8 mouse cellular contexts compared by ENCODE assay signal in genomic region chr6:29434911-29435691, GRCm38 (mm10). TPM values are rescaled to one million over a fixed set of nuclear protein-coding genes. Genes with fewer than 3 reads are reported as not detected.
DNase-seq lines count a peak whose midpoint lies in the region; ATAC-seq and TF ChIP-seq lines count a peak whose summit lies in the region.
"Had no signal": no experiment of that assay in that cellular context is flagged by ENCODE, and none has a peak within 500 bp of the region (broad histone marks: within the 10 kb centered on the region; RNA-seq: fewer than 3 reads in every experiment).

No protein-coding gene starts in this region.

- 4% methylated on average over 11 of the region's 13 CpGs for WGBS in intestine, embryonic 14.5 days
- WGBS in neural tube, embryonic 14.5 days, result 6% methylated on average over 11 of the region's 13 CpGs

- H3K9ac ChIP-seq in intestine, embryonic 14.5 days (ENCODE audit: low read length), result peak overlapping the region; percentile 72
- H3K9ac ChIP-seq in neural tube, embryonic 14.5 days (replicated peaks; ENCODE audit: low read depth, low read length), result peak overlapping the region; percentile 8; the same call in 1 of the 2 replicates

- TF ChIP-seq CTCF in G1E (IDR thresholded peaks at IDR 0.05; ENCODE audit: low read depth, low read length), result no peak

- peak overlapping the region; percentile 55; the same call in 1 of the 2 replicates for H3K4me3 ChIP-seq in G1E (ENCODE audit: low read depth, low read length)
- peak overlapping the region; percentile 62 for H3K4me3 ChIP-seq in intestine, embryonic 14.5 days (ENCODE audit: low read depth, low read length)
- H3K4me3 ChIP-seq in neural tube, embryonic 14.5 days (ENCODE audit: low read depth, low read length), result peak overlapping the region; percentile 36
- H3K4me3 ChIP-seq: erythroblast, embryonic 14.5 days had no signal

- H3K4me1 ChIP-seq in G1E (ENCODE audit: insufficient read depth, low read depth, low read length), result peaks cover 71% of the 10 kb centered on the region
- H3K4me1 ChIP-seq in intestine, embryonic 14.5 days (replicated peaks; ENCODE audit: control insufficient read depth, insufficient read depth, low read length), result peaks cover 25% of the 10 kb centered on the region
- peaks cover 11% of the 10 kb centered on the region; the same call in 1 of the 2 replicates for H3K4me1 ChIP-seq in neural tube, embryonic 14.5 days (ENCODE audit: control insufficient read depth, insufficient read depth, low read length)

- peak; percentile 60; the same call in 1 of the 2 replicates for ATAC-seq in G1E (ENCODE audit: extremely low read depth, insufficient number of reproducible peaks, low FRiP score, poor library complexity, severe bottlenecking)
- ATAC-seq in intestine, embryonic 14.5 days (replicated peaks; ENCODE audit: low FRiP score, low TSS enrichment, low read depth), result peak; percentile 67
- peak; percentile 65 for ATAC-seq in neural tube, embryonic 14.5 days (ENCODE audit: low read depth)

- peak overlapping the region; percentile 90 for H3K27ac ChIP-seq in intestine, embryonic 14.5 days (ENCODE audit: low read depth)
- peak overlapping the region; percentile 40 for H3K27ac ChIP-seq in neural tube, embryonic 14.5 days (ENCODE audit: low read depth, low read length)

- DNase-seq in G1E (ENCODE audit: low spot score) (peak; percentile 78), adipocyte (ENCODE audit: low spot score) (peak; percentile 36)
- DNase-seq in gastrocnemius, postnatal 25 days, result peak; percentile 79
- DNase-seq in intestine, embryonic 14.5 days (ENCODE audit: low spot score), result peak; percentile 78
- DNase-seq in spleen, postnatal 36 days (ENCODE audit: low spot score in 2 of 2), result no peak
- no peak for DNase-seq in T-cell, adult 2 months (ENCODE audit: low spot score)

- H3K27me3 ChIP-seq in G1E (ENCODE audit: insufficient read depth, low read length), result peaks cover 74% of the 10 kb centered on the region
- peaks cover 3% of the 10 kb centered on the region; the same call in 1 of the 2 replicates for H3K27me3 ChIP-seq in intestine, embryonic 14.5 days (replicated peaks; ENCODE audit: control insufficient read depth, insufficient read depth, low read length)
- H3K27me3 ChIP-seq in neural tube, embryonic 14.5 days (ENCODE audit: control insufficient read depth, insufficient read depth, low read length), result peaks cover 18% of the 10 kb centered on the region

- H3K4me2 ChIP-seq in intestine, embryonic 14.5 days (ENCODE audit: low read length), result peak overlapping the region; percentile 74
- H3K4me2 ChIP-seq in neural tube, embryonic 14.5 days (ENCODE audit: low read depth, low read length), result peak overlapping the region; percentile 70

- no peaks in the 10 kb centered on the region for H3K36me3 ChIP-seq in G1E (replicated peaks)
- H3K36me3 ChIP-seq in intestine, embryonic 14.5 days (ENCODE audit: control insufficient read depth, insufficient read depth, low read length), result peaks cover 12% of the 10 kb centered on the region
- H3K36me3 ChIP-seq in neural tube, embryonic 14.5 days (ENCODE audit: control insufficient read depth, insufficient read depth, low read length), result no peaks in the 10 kb centered on the region

- peaks cover 5% of the 10 kb centered on the region for H3K9me3 ChIP-seq in G1E (replicated peaks)
- no peaks in the 10 kb centered on the region for H3K9me3 ChIP-seq in intestine, embryonic 14.5 days (ENCODE audit: control insufficient read depth, low read length)
- H3K9me3 ChIP-seq in neural tube, embryonic 14.5 days (ENCODE audit: control insufficient read depth, low read length), result no peaks in the 10 kb centered on the region

RNA-seq across cellular contexts. Expression of gene Flnc, which starts 2.0 kb away (rescaled TPM):
- total RNA-seq in G1E (2014; fragmentation: Nextera tagmentation) (0.15 and 0.24 TPM in 2 replicates), G1E (2017) (0.11 and 0.17 TPM in 2 replicates)
- polyA plus RNA-seq in G1E (2012), result 0.36 and 0.51 TPM in 2 replicates
- total RNA-seq in gastrocnemius, postnatal 25 days (2021), result 100 to 1,000 TPM; 420 to 954 TPM
- polyA plus RNA-seq in intestine, embryonic 14.5 days (2014; fragmentation: Nextera tagmentation; extraction: Ambion mirVana), result 14.7 and 15.8 TPM in 2 replicates
- 4.9 and 5.0 TPM in 2 replicates for polyA plus RNA-seq in neural tube, embryonic 14.5 days (2014; fragmentation: Nextera tagmentation; extraction: Ambion mirVana)
- polyA plus RNA-seq: erythroblast, embryonic 14.5 days had no signal

RNA-seq across cellular contexts. Expression of gene Atp6v1f, which starts 32.4 kb away (rescaled TPM):
- total RNA-seq in G1E (2014; fragmentation: Nextera tagmentation) (138 and 150 TPM in 2 replicates), G1E (2017) (201 and 265 TPM in 2 replicates)
- polyA plus RNA-seq in G1E (2012), result 270 and 339 TPM in 2 replicates
- total RNA-seq in gastrocnemius, postnatal 25 days (2021), result 100 to 1,000 TPM in 1 of 2 experiments, 10 to 100 TPM in 1; 90.2 to 102 TPM
- polyA plus RNA-seq in intestine, embryonic 14.5 days (2014; fragmentation: Nextera tagmentation; extraction: Ambion mirVana), result 291 and 300 TPM in 2 replicates
- 281 and 350 TPM in 2 replicates for polyA plus RNA-seq in neural tube, embryonic 14.5 days (2014; fragmentation: Nextera tagmentation; extraction: Ambion mirVana)

RNA-seq across cellular contexts. Expression of gene Atp6v1fnb, which starts 36.1 kb away (rescaled TPM):
- 1.6 TPM in 1 of 2 replicates, not detected in the other for total RNA-seq in G1E (2014; fragmentation: Nextera tagmentation)
- 0.46 and 1.3 TPM in 2 replicates for total RNA-seq in G1E (2017)
- polyA plus RNA-seq in G1E (2012), result 0.13 TPM in 1 of 2 replicates, not detected in the other
- total RNA-seq in gastrocnemius, postnatal 25 days (2021), result not detected
- 0.28 TPM in 1 of 2 replicates, not detected in the other for polyA plus RNA-seq in intestine, embryonic 14.5 days (2014; fragmentation: Nextera tagmentation; extraction: Ambion mirVana)
- polyA plus RNA-seq in neural tube, embryonic 14.5 days (2014; fragmentation: Nextera tagmentation; extraction: Ambion mirVana), result 0.55 and 0.70 TPM in 2 replicates
- polyA plus RNA-seq: erythroblast, embryonic 14.5 days had no signal

RNA-seq across cellular contexts. Expression of gene Ccdc136, which starts 39.0 kb away (rescaled TPM):
- total RNA-seq in G1E (2014; fragmentation: Nextera tagmentation), result not detected in 2 replicates
- total RNA-seq in G1E (2017), result 0.11 and 0.23 TPM in 2 replicates
- 0.02 and 0.04 TPM in 2 replicates for polyA plus RNA-seq in G1E (2012)
- 10 to 100 TPM in 1 of 2 experiments, 1 to 10 TPM in 1; 8.0 to 14.1 TPM for total RNA-seq in gastrocnemius, postnatal 25 days (2021)
- 12.3 and 14.7 TPM in 2 replicates for polyA plus RNA-seq in intestine, embryonic 14.5 days (2014; fragmentation: Nextera tagmentation; extraction: Ambion mirVana)
- polyA plus RNA-seq in neural tube, embryonic 14.5 days (2014; fragmentation: Nextera tagmentation; extraction: Ambion mirVana), result 55.7 and 69.1 TPM in 2 replicates
- polyA plus RNA-seq: erythroblast, embryonic 14.5 days had no signal

RNA-seq across cellular contexts. Expression of gene Opn1sw, which starts 46.8 kb away (rescaled TPM):
- total RNA-seq in G1E (2014; fragmentation: Nextera tagmentation) (not detected in 2 replicates), G1E (2017) (0.27 TPM in 1 of 2 replicates, not detected in the other)
- not detected in 2 replicates for polyA plus RNA-seq in G1E (2012)
- total RNA-seq in gastrocnemius, postnatal 25 days (2021), result under 1 TPM; 0.13 to 0.32 TPM
- polyA plus RNA-seq in intestine, embryonic 14.5 days (2014; fragmentation: Nextera tagmentation; extraction: Ambion mirVana), result 0.41 and 0.69 TPM in 2 replicates
- 0.37 and 1.6 TPM in 2 replicates for polyA plus RNA-seq in neural tube, embryonic 14.5 days (2014; fragmentation: Nextera tagmentation; extraction: Ambion mirVana)
- polyA plus RNA-seq: erythroblast, embryonic 14.5 days had no signal

Comparison
In these comparisons a context has a peak if more than half of its experiments do, and no peak if none do; other contexts are left out.
1. DNase-seq: peak in G1E (single experiment), adipocyte (single experiment), gastrocnemius, postnatal 25 days (single experiment) and intestine, embryonic 14.5 days (single experiment); none in spleen, postnatal 36 days (0 of 2) and T-cell, adult 2 months (single experiment).
2. Peak in every context shown above with its lines, with median percentiles within 50 percentile points of each other: ATAC-seq and H3K4me3 ChIP-seq.